Mouse (Mus musculus): ENCODE measurements around the gene Nek1.

DNA sequence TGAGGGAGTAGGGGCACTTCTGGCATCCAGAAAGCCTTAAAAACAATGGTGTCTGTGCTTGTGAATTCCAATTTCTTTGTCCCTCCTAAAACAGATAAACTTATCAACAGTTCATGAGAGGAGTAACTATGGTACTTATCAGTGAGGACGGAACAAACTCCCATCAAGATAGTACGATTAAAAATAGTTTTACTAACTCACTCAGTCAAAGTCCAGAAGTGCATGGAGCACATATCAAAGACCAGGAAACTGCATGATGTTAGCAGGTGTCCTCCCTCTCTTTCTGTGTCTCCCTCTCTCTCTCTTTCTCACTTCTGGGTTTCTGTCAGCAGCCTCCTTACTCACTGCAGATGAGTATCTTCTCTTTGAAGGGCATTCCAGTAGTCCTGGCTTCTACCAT, 182.9 kb downstream of the Nek1 start:
- TF ChIP-seq CTCF (conservative IDR thresholded peaks at IDR 0.05; ENCODE audit: insufficient read depth, insufficient read length, low read depth, low read length) (no peak), POLR2A (IDR thresholded peaks at IDR 0.05; ENCODE audit: low read depth, low read length) (no peak)
